In the genomic region with DNA sequence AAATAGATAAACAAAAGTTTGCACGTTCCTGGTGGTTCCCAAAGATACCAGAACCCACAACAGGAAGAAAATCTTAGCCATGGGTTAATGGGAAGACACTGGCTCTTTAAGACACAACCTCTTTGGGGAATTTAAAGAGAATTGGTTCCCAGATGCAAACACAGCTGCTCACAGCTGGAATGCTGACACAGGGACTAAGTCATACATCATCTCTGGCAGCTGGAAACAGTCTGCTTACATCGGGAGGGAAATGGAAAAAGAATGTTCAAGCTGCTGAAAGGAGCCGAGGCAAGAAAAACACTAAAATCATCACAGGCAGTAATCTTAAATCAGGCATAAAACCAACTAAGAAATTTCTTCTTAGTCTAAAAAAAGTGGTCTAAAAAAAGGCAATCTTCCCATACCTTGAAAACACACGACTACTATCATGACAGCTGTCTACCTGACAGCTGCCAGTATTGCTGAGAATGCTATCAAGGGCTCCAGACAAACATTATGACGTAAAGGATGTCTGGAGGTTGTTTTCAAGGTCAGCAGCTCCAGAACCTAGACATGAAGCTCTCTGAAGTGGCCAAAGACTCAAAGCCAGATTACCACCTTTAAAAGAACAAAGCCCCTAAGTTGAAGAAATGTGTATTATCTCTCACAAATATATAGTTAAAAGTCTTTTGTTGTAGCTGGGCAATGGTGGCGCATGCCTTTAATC, we compare ENCODE assay signal across 9 mouse cellular contexts. TPM values are rescaled to one million over a fixed set of nuclear protein-coding genes. Genes with fewer than 3 reads are reported as not detected.
DNase-seq lines count a peak whose midpoint lies in the region; ATAC-seq lines count a peak whose summit lies in the region.
"Had no signal": no experiment of that assay in that cellular context is flagged by ENCODE, and none has a peak within 500 bp of the region (broad histone marks: within the 10 kb centered on the region; RNA-seq: fewer than 3 reads in every experiment).

No protein-coding gene starts in this region.

- H3K4me3 ChIP-seq in intestine, embryonic 16.5 days (ENCODE audit: low read length): no peak overlapping the region
- H3K4me3 ChIP-seq: liver, embryonic 13.5 days had no signal

- H3K9ac ChIP-seq in intestine, embryonic 16.5 days (ENCODE audit: low read depth, low read length): no peak overlapping the region
- H3K9ac ChIP-seq: liver, embryonic 13.5 days had no signal

- H3K4me2 ChIP-seq in intestine, embryonic 16.5 days (ENCODE audit: low read depth, low read length): no peak overlapping the region
- H3K4me2 ChIP-seq: liver, embryonic 13.5 days had no signal

- H3K9me3 ChIP-seq in intestine, embryonic 16.5 days (ENCODE audit: control insufficient read depth, low read length): no peaks in the 10 kb centered on the region
- H3K9me3 ChIP-seq: liver, embryonic 13.5 days had no signal

- peak overlapping the region; percentile 59 for H3K27ac ChIP-seq in intestine, embryonic 16.5 days (ENCODE audit: low read length)
- H3K27ac ChIP-seq: liver, embryonic 13.5 days had no signal

- peaks cover 16% of the 10 kb centered on the region; the same call in 1 of the 2 replicates for H3K36me3 ChIP-seq in intestine, embryonic 16.5 days (ENCODE audit: control insufficient read depth, insufficient read depth, low read length)

- whole genome bisulfite sequencing in intestine, embryonic 16.5 days: 40% methylated on average over 6 of the region's 6 CpGs

- no peaks in the 10 kb centered on the region for H3K27me3 ChIP-seq in intestine, embryonic 16.5 days (replicated peaks; ENCODE audit: control insufficient read depth, insufficient read depth, low read length)
- H3K27me3 ChIP-seq: liver, embryonic 13.5 days had no signal

- peak; percentile 71 for ATAC-seq in intestine, embryonic 16.5 days

- DNase-seq in embryo, embryonic 11 days: peak; percentile 54
- no peak for DNase-seq in embryo, embryonic 10 days (ENCODE audit: low spot score)
- peak; percentile 79 for DNase-seq in heart, adult 8-10 months (ENCODE audit: low spot score)
- DNase-seq in lung, postnatal 25 days (ENCODE audit: low spot score): peak; percentile 66
- no peak for DNase-seq in cerebellum, adult 11 months
- DNase-seq in spleen, postnatal 10 days (ENCODE audit: low spot score in 2 of 2): no peak
- no peak for DNase-seq in frontal cortex, postnatal 25 days (ENCODE audit: low spot score in 2 of 2)
- DNase-seq: liver, embryonic 13.5 days had no signal

- H3K4me1 ChIP-seq in intestine, embryonic 16.5 days (ENCODE audit: control insufficient read depth, insufficient read depth, low read length): no peaks in the 10 kb centered on the region
- H3K4me1 ChIP-seq: liver, embryonic 13.5 days had no signal

RNA-seq across cellular contexts. Expression of a gene that starts 35.3 kb away (rescaled TPM):
- total RNA-seq in heart, adult 8-10 months (2022): 10 to 100 TPM; 10.4 to 16.8 (median 15.2) TPM
- 20.2 and 22.1 TPM in 2 replicates for polyA plus RNA-seq in intestine, embryonic 16.5 days (2015; fragmentation: Nextera tagmentation; extraction: Ambion mirVana)

RNA-seq across cellular contexts. Expression of a gene that starts 37.4 kb away (rescaled TPM):
- total RNA-seq in heart, adult 8-10 months (2022): 10 to 100 TPM; 52.4 to 59.1 (median 57.0) TPM
- polyA plus RNA-seq in intestine, embryonic 16.5 days (2015; fragmentation: Nextera tagmentation; extraction: Ambion mirVana): 60.0 and 70.4 TPM in 2 replicates

RNA-seq across cellular contexts. Expression of a gene that starts 38.0 kb away (rescaled TPM):
- 100 to 1,000 TPM; 134 to 164 (median 150) TPM for total RNA-seq in heart, adult 8-10 months (2022)
- 472 and 503 TPM in 2 replicates for polyA plus RNA-seq in intestine, embryonic 16.5 days (2015; fragmentation: Nextera tagmentation; extraction: Ambion mirVana)

RNA-seq across cellular contexts. Expression of a gene that starts 56.0 kb away (rescaled TPM):
- total RNA-seq in heart, adult 8-10 months (2022): 1 to 10 TPM in 2 of 4 experiments, under 1 TPM in 2; 0.31 to 2.6 (median 0.88) TPM
- 3.4 and 5.2 TPM in 2 replicates for polyA plus RNA-seq in intestine, embryonic 16.5 days (2015; fragmentation: Nextera tagmentation; extraction: Ambion mirVana)

Comparison
In these comparisons a context has a peak if more than half of its experiments do, and no peak if none do; other contexts are left out.
1. DNase-seq: peak in embryo, embryonic 11 days (single experiment), heart, adult 8-10 months (single experiment) and lung, postnatal 25 days (single experiment); none in embryo, embryonic 10 days (single experiment), cerebellum, adult 11 months (single experiment), spleen, postnatal 10 days (0 of 2) and frontal cortex, postnatal 25 days (0 of 2).